Mouse (Mus musculus) neural tube, postnatal 0 days (tissue): ENCODE data around the gene E2f7. TPM values are rescaled to one million over a fixed set of nuclear protein-coding genes. Genes with fewer than 3 reads are reported as not detected.

Source experiments
- polyA plus RNA-seq: library from polyadenylated mRNA; unstranded; fragments of >200 nt; fragmentation: Nextera tagmentation; extraction: Ambion mirVana; gene quantifications from 2 replicates; pipeline ENCODE4 v1.2.1, GENCODE M21; 2015

The E2f7 gene
- 3.1 and 5.5 TPM in 2 replicates for polyA plus RNA-seq

GRCm38 (mm10) chr10:110744686-110745639 is at the start of gene E2f7:
E2f7 (plus strand) TSS chr10:110745439.

Other genes starting within 250 kb of the E2f7 start
- gene Csrp2, start 174.3 kb downstream of the E2f7 start, polyA plus RNA-seq, result 114 and 125 TPM in 2 replicates